Mouse (Mus musculus) liver, embryonic 15.5 days (tissue): ENCODE results near the gene Phf2. TPM values are rescaled to one million over a fixed set of nuclear protein-coding genes. Genes with fewer than 3 reads are reported as not detected.
A peak's percentile ranks its signal among the peaks of the same experiment; 100 is the strongest.

Source experiments
- ATAC-seq: fragments of 200-750 bp; cut with Nextera tagmentation; 2 replicates; pipeline ENCODE4 v1.8.0; 2017; ENCODE audit warnings: moderate number of reproducible peaks, mild to moderate bottlenecking, moderate library complexity; ENCODE audit not compliant: insufficient read depth
- H3K27ac ChIP-seq: fragments of 300-500 bp; sonication (generic); replicated peaks from 2 replicates; pipeline ENCODE4 v1.5.1; 2015; ENCODE audit warnings: mild to moderate bottlenecking, inconsistent platforms
- H3K27me3 ChIP-seq: fragments of 300-500 bp; sonication (generic); 2 replicates; pipeline ENCODE4 v1.6.1; 2015; ENCODE audit warnings: mild to moderate bottlenecking, inconsistent platforms
- H3K36me3 ChIP-seq: fragments of 300-500 bp; sonication (generic); replicated peaks from 2 replicates; pipeline ENCODE4 v1.6.1; 2015; ENCODE audit warnings: moderate library complexity, mild to moderate bottlenecking, inconsistent platforms
- H3K4me1 ChIP-seq: fragments of 300-500 bp; sonication (generic); replicated peaks from 2 replicates; pipeline ENCODE4 v1.6.1; 2015; ENCODE audit warnings: inconsistent platforms
- H3K4me2 ChIP-seq: fragments of 300-500 bp; sonication (generic); 2 replicates; pipeline ENCODE4 v1.6.1; 2015; ENCODE audit warnings: moderate library complexity, mild to moderate bottlenecking, inconsistent platforms
- H3K4me3 ChIP-seq: fragments of 300-500 bp; sonication (generic); replicated peaks from 2 replicates; pipeline ENCODE4 v1.5.1; 2015; ENCODE audit warnings: mild to moderate bottlenecking, inconsistent platforms
- H3K9ac ChIP-seq: fragments of 300-500 bp; sonication (generic); 2 replicates; pipeline ENCODE4 v1.6.1; 2015; ENCODE audit warnings: moderate library complexity, mild to moderate bottlenecking, inconsistent platforms
- H3K9me3 ChIP-seq: fragments of 300-500 bp; sonication (generic); replicated peaks from 2 replicates; pipeline ENCODE4 v1.6.1; 2016; ENCODE audit warnings: inconsistent platforms
- WGBS: fragments of 180-500 bp; shearing (Covaris S2); methylation state at CpG from one replicate; pipeline ENCODE4 v1.1.7; 2015; ENCODE audit warnings: mixed read lengths; ENCODE audit not compliant: insufficient replicate concordance; 5-methylcytosine and 5-hydroxymethylcytosine counted together
- polyA plus RNA-seq: library from polyadenylated mRNA; unstranded; fragments of >200 nt; fragmentation: Nextera tagmentation; extraction: Ambion mirVana; gene quantifications from 2 replicates; pipeline ENCODE4 v1.2.1, GENCODE M21; 2015

Gene Phf2
- polyA plus RNA-seq, 1 experiment from 2014 or later, result 1.7 TPM

GRCm38 (mm10) chr13:48857246-48857932, 13.5 kb downstream of the Phf2 start:
- no peaks in the 10 kb centered on the region for H3K36me3 ChIP-seq
- WGBS, result 63% methylated on average over 7 of the region's 7 CpGs
- no peak overlapping the region for H3K27ac ChIP-seq
- H3K4me3 ChIP-seq, result no peak overlapping the region
- H3K9me3 ChIP-seq, result no peaks in the 10 kb centered on the region
- no peak overlapping the region for H3K4me2 ChIP-seq
- no peak overlapping the region for H3K9ac ChIP-seq
- H3K27me3 ChIP-seq, result no peaks in the 10 kb centered on the region
- ATAC-seq, result no peak
- H3K4me1 ChIP-seq, result peaks cover 43% of the 10 kb centered on the region

GRCm38 (mm10) chr13:48853947-48854346, 17.0 kb downstream of the Phf2 start:
- no peaks in the 10 kb centered on the region for H3K36me3 ChIP-seq
- 61% methylated on average over 3 of the region's 3 CpGs for WGBS
- H3K4me1 ChIP-seq, result peaks cover 35% of the 10 kb centered on the region
- H3K9ac ChIP-seq, result no peak overlapping the region
- peak; percentile 32 for ATAC-seq
- no peak overlapping the region for H3K4me3 ChIP-seq
- H3K27ac ChIP-seq, result no peak overlapping the region
- H3K27me3 ChIP-seq, result no peaks in the 10 kb centered on the region
- H3K4me2 ChIP-seq, result peak overlapping the region; percentile 20; the same call in 1 of the 2 replicates
- no peaks in the 10 kb centered on the region for H3K9me3 ChIP-seq

- WGBS, result 8% methylated on average over 2 of the region's 2 CpGs
- Histone ChIP-seq H3K27me3 (no peaks in the 10 kb centered on the region), H3K27ac (no peak overlapping the region), H3K36me3 (no peaks in the 10 kb centered on the region), H3K4me3 (no peak overlapping the region), H3K9me3 (no peaks in the 10 kb centered on the region), H3K4me2 (peak overlapping the region; percentile 20; the same call in 1 of the 2 replicates), H3K4me1 (peaks cover 31% of the 10 kb centered on the region), H3K9ac (no peak overlapping the region)
- peak; percentile 55 for ATAC-seq
These were observed 17.4 kb downstream of the Phf2 start for GRCm38 (mm10) chr13:48853475-48853874.

DNA sequence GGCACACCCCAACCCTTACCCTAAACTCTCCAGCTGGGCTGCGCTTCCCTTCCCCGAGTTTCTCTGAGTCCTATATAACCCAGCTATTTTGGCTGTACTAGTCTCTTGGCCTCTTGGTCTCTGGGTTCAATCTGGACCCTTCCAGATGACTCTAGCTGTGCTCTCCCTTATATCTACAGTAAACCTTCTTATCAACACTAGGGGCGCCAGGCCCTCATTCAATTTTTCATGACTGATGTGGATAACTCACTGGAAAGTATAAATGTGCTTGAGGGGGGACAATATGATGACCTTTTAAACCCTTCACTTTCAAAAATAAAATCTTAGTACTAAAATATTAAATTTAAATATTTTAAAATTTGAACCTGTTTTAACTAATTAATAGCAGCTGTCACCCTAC, 18.1 kb downstream of the Phf2 start:
- ATAC-seq, result no peak
- Histone ChIP-seq H3K27ac (no peak overlapping the region), H3K36me3 (no peaks in the 10 kb centered on the region), H3K9ac (no peak overlapping the region), H3K4me2 (no peak overlapping the region), H3K4me1 (peaks cover 26% of the 10 kb centered on the region), H3K27me3 (no peaks in the 10 kb centered on the region), H3K9me3 (no peaks in the 10 kb centered on the region), H3K4me3 (no peak overlapping the region)
- 39% methylated on average over 3 of the region's 3 CpGs for WGBS

GRCm38 (mm10) chr13:48851719-48852118, 19.2 kb downstream of the Phf2 start:
- 75% methylated on average over 5 of the region's 5 CpGs for WGBS
- ATAC-seq, result no peak
- H3K9me3 ChIP-seq, result no peaks in the 10 kb centered on the region
- peaks cover 25% of the 10 kb centered on the region for H3K4me1 ChIP-seq
- no peak overlapping the region for H3K4me3 ChIP-seq
- no peaks in the 10 kb centered on the region for H3K27me3 ChIP-seq
- H3K27ac ChIP-seq, result no peak overlapping the region
- no peak overlapping the region for H3K4me2 ChIP-seq
- no peak overlapping the region for H3K9ac ChIP-seq
- no peaks in the 10 kb centered on the region for H3K36me3 ChIP-seq

DNA sequence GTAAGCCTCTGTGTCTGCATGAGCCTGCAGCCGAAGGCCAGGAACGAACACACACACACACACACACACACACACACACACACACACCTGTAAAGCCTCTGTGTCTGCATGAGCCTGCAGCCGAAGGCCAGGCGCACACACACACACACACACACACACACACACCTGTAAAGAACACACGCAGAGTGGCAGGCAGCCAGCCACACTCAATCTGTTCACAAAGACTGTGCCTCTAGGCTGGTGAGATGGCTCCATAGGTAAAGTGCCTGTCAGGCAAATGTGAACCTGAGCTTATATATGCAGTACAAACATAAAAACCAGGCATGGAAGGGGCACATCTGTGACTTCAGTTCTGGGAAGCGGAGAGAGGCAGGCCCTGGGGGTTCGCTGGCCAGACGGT, 20.1 kb downstream of the Phf2 start:
- no peaks in the 10 kb centered on the region for H3K27me3 ChIP-seq
- H3K36me3 ChIP-seq, result no peaks in the 10 kb centered on the region
- no peak for ATAC-seq
- peaks cover 27% of the 10 kb centered on the region for H3K4me1 ChIP-seq
- no peaks in the 10 kb centered on the region for H3K9me3 ChIP-seq
- no peak overlapping the region for H3K9ac ChIP-seq
- no peak overlapping the region for H3K27ac ChIP-seq
- H3K4me3 ChIP-seq, result no peak overlapping the region
- no peak overlapping the region for H3K4me2 ChIP-seq
- 80% methylated on average over 8 of the region's 8 CpGs for WGBS

GRCm38 (mm10) chr13:48850326-48850725, 20.6 kb downstream of the Phf2 start:
- H3K27ac ChIP-seq, result no peak overlapping the region

GRCm38 (mm10) chr13:48849155-48849554, 21.8 kb downstream of the Phf2 start:
- Histone ChIP-seq H3K4me3 (no peak overlapping the region), H3K36me3 (no peaks in the 10 kb centered on the region), H3K9ac (no peak overlapping the region), H3K27me3 (no peaks in the 10 kb centered on the region), H3K27ac (no peak overlapping the region), H3K9me3 (no peaks in the 10 kb centered on the region), H3K4me1 (peaks cover 31% of the 10 kb centered on the region), H3K4me2 (no peak overlapping the region)
- ATAC-seq, result no peak
- 41% methylated on average over 3 of the region's 3 CpGs for WGBS

More at GRCm38 (mm10) chr13:48850326-48850725, 20.6 kb downstream of the Phf2 start:
- WGBS, result 76% methylated on average over 2 of the region's 2 CpGs
- H3K9ac ChIP-seq, result no peak overlapping the region
- H3K9me3 ChIP-seq, result no peaks in the 10 kb centered on the region
- no peak overlapping the region for H3K4me2 ChIP-seq
- H3K4me1 ChIP-seq, result peaks cover 31% of the 10 kb centered on the region
- no peaks in the 10 kb centered on the region for H3K27me3 ChIP-seq
- no peak for ATAC-seq
- H3K36me3 ChIP-seq, result no peaks in the 10 kb centered on the region
- no peak overlapping the region for H3K4me3 ChIP-seq

- peak; percentile 79 for ATAC-seq
- no peaks in the 10 kb centered on the region for H3K36me3 ChIP-seq
- H3K4me3 ChIP-seq, result no peak overlapping the region
- no peaks in the 10 kb centered on the region for H3K9me3 ChIP-seq
- no peaks in the 10 kb centered on the region for H3K27me3 ChIP-seq
- no peak overlapping the region for H3K9ac ChIP-seq
- 17% methylated on average over 4 of the region's 4 CpGs for WGBS
- H3K4me2 ChIP-seq, result peak overlapping the region; percentile 29; the same call in 1 of the 2 replicates
- peak overlapping the region; percentile 72; the same call in 1 of the 2 replicates for H3K27ac ChIP-seq
- H3K4me1 ChIP-seq, result peaks cover 29% of the 10 kb centered on the region
These were observed 25.6 kb downstream of the Phf2 start for GRCm38 (mm10) chr13:48845308-48845707.

DNA sequence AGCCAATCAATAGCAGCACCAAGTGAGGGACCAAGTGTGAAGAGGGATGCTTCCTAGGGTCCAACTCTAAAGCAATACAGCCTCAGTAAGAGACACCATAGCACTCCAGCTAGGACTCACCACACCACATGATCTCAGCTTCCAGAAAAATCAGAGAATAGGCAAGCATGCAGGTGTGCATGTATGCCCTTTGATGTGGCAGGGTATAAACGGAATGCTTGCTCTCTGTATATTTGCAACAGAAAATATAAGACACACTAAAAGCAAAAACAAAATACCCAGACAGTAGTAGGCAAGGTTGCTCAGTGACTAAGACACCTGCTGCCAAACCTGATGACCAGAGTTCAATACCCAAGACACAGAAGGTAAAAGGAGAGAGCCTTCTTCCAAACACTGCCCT, 27.4 kb downstream of the Phf2 start:
- Histone ChIP-seq H3K4me1 (peaks cover 36% of the 10 kb centered on the region), H3K4me3 (no peak overlapping the region), H3K36me3 (no peaks in the 10 kb centered on the region), H3K9ac (no peak overlapping the region), H3K27ac (no peak overlapping the region), H3K9me3 (no peaks in the 10 kb centered on the region), H3K27me3 (no peaks in the 10 kb centered on the region), H3K4me2 (no peak overlapping the region)
- WGBS, result 82% methylated on average over 1 of the region's 1 CpGs
- no peak for ATAC-seq

DNA sequence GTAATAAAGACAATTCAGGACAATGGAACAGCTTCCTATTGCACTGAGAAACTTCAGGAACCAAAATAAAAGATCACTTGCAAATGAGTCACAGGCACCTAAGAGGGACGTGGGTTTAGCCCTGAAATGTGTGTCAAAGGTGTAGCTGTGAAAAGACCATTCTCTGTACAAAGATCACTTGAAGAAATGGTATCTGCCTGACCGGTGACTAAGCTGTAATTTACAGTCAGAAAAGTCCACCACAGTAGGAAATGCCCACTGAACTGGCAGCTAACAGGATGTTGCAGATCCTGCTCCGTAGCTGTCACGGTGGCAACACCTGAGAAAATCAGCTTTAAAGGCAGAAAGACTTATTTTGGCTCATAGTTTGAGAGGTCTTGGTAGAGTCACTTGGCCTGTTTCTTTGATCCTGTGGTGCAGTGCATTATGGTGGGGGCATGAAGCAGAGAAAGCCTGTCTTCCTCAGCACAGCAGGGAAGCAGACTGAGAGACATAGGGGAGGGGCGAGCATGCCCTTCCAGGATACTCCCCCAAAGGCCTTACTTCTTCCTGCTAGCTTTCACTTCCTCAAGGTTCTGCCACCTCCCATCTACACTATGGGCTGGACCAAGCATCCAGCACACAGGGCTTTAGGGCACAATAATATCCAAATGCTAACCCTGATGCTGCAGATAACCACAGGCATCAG, 28.9 kb downstream of the Phf2 start:
- H3K36me3 ChIP-seq, result no peaks in the 10 kb centered on the region
- no peak overlapping the region for H3K9ac ChIP-seq
- no peaks in the 10 kb centered on the region for H3K9me3 ChIP-seq
- no peak overlapping the region for H3K4me3 ChIP-seq
- 40% methylated on average over 5 of the region's 5 CpGs for WGBS
- no peak overlapping the region for H3K4me2 ChIP-seq
- H3K27ac ChIP-seq, result no peak overlapping the region
- ATAC-seq, result no peak
- no peaks in the 10 kb centered on the region for H3K27me3 ChIP-seq
- peaks cover 32% of the 10 kb centered on the region for H3K4me1 ChIP-seq
